Mouse (Mus musculus) forebrain, postnatal 0 days (tissue): ENCODE results near the gene Clec11a. TPM values are rescaled to one million over a fixed set of nuclear protein-coding genes. Genes with fewer than 3 reads are reported as not detected.
A peak's percentile ranks its signal among the peaks of the same experiment; 100 is the strongest.
"Not testable (repeated sequence)": the region's sequence is repeated elsewhere in the genome, so short reads cannot be mapped to it uniquely, and the experiment has no call there.

Experiments
- ATAC-seq: fragments of 200-750 bp; cut with Nextera tagmentation; 2 replicates; pipeline ENCODE4 v1.8.0; 2017; ENCODE audit warnings: mild to moderate bottlenecking, moderate library complexity
- DNase-seq: peaks from one replicate; pipeline ENCODE4 v3.0.0-alpha.2; 2015
- H3K27ac ChIP-seq: fragments of 300-500 bp; sonication (generic); 2 replicates; pipeline ENCODE4 v1.5.1; 2014; ENCODE audit warnings: low read depth, mild to moderate bottlenecking, antibody characterized with exemption, low read length, moderate library complexity, mixed read lengths
- H3K27me3 ChIP-seq: fragments of 300-500 bp; sonication (generic); 2 replicates; pipeline ENCODE4 v1.6.1; 2014; ENCODE audit warnings: mild to moderate bottlenecking, low read length, mixed read lengths; ENCODE audit not compliant: insufficient read depth
- H3K36me3 ChIP-seq: fragments of 300-500 bp; sonication (generic); 2 replicates; pipeline ENCODE4 v1.6.1; 2014; ENCODE audit warnings: mild to moderate bottlenecking, moderate library complexity; ENCODE audit not compliant: insufficient read depth
- H3K4me1 ChIP-seq: fragments of 300-500 bp; sonication (generic); 2 replicates; pipeline ENCODE4 v1.6.1; 2014; ENCODE audit warnings: antibody characterized with exemption; ENCODE audit not compliant: insufficient read depth
- H3K4me2 ChIP-seq: fragments of 300-500 bp; sonication (generic); 2 replicates; pipeline ENCODE4 v1.6.1; 2014; ENCODE audit warnings: low read depth, mild to moderate bottlenecking, moderate library complexity
- H3K4me3 ChIP-seq: fragments of 300-500 bp; sonication (generic); 2 replicates; pipeline ENCODE4 v1.5.1; 2014; ENCODE audit warnings: low read depth, low read length, mixed read lengths
- H3K9ac ChIP-seq: fragments of 300-500 bp; sonication (generic); 2 replicates; pipeline ENCODE4 v1.6.1; 2014; ENCODE audit warnings: mild to moderate bottlenecking
- H3K9me3 ChIP-seq: fragments of 300-500 bp; sonication (generic); 2 replicates; pipeline ENCODE4 v1.6.1; 2016; ENCODE audit warnings: low read length
- CTCF ChIP-seq: sonication (generic); IDR thresholded peaks from 2 replicates; pipeline ENCODE4 v1.5.1; 2016; ENCODE audit warnings: antibody characterized with exemption, control low read depth, low read depth
- WGBS: fragments of 180-500 bp; shearing (Covaris S2); extraction: QIAGEN DNeasy Blood & Tissue Kit; methylation state at CpG from one replicate; pipeline ENCODE4 v1.1.7; 2014; 5-methylcytosine and 5-hydroxymethylcytosine counted together
- polyA plus RNA-seq: library from polyadenylated mRNA; unstranded; fragments of >200 nt; fragmentation: Nextera tagmentation; extraction: Ambion mirVana; gene quantifications from 2 replicates; pipeline ENCODE4 v1.2.1, GENCODE M21; 2015
- total RNA-seq: library from RNA; depleted of rRNA; stranded (reverse); fragments of >200 nt; gene quantifications from 2 replicates; pipeline ENCODE4 v1.2.3, GENCODE M21; 2014

The Clec11a gene
- total and polyA plus RNA-seq, 2 experiments from 2014 or later = 3.7 to 4.7 TPM

- TF ChIP-seq CTCF = no peak
- no peak for ATAC-seq
- H3K4me3 ChIP-seq = peak overlapping the region; percentile 67
- no peaks in the 10 kb centered on the region for H3K9me3 ChIP-seq
- peak overlapping the region; percentile 91 for H3K9ac ChIP-seq
- H3K4me1 ChIP-seq = peaks cover 3% of the 10 kb centered on the region; the same call in 1 of the 2 replicates
- H3K27me3 ChIP-seq = no peaks in the 10 kb centered on the region
- DNase-seq = no peak
- no peaks in the 10 kb centered on the region for H3K36me3 ChIP-seq
- 83% methylated on average over 14 of the region's 14 CpGs for WGBS
- H3K4me2 ChIP-seq = peak overlapping the region; percentile 77
- peak overlapping the region; percentile 95 for H3K27ac ChIP-seq
These were observed 3.1 kb downstream of the Clec11a start for GRCm38 (mm10) chr7:44303346-44304340.

- ATAC-seq, H3K4me2 ChIP-seq, H3K27ac ChIP-seq, H3K9ac ChIP-seq, DNase-seq, H3K27me3 ChIP-seq, H3K4me1 ChIP-seq, H3K36me3 ChIP-seq, H3K4me3 ChIP-seq, H3K9me3 ChIP-seq: not testable (repeated sequence)
- 85% methylated on average over 2 of the region's 2 CpGs for WGBS
These were observed 9.2 kb downstream of the Clec11a start for GRCm38 (mm10) chr7:44297501-44297900.

GRCm38 (mm10) chr7:44291418-44291817 is 15.3 kb downstream of the Clec11a start:
- DNase-seq = no peak
- Histone ChIP-seq H3K4me2 (no peak overlapping the region), H3K9me3 (0 out of 2 replicates have a peak, but pooled peaks cover 2% of the 10 kb centered on the region), H3K27me3 (no peaks in the 10 kb centered on the region), H3K4me3 (no peak overlapping the region), H3K27ac (no peak overlapping the region), H3K9ac (no peak overlapping the region), H3K4me1 (no peaks in the 10 kb centered on the region), H3K36me3 (no peaks in the 10 kb centered on the region)
- no peak for ATAC-seq
- WGBS = 48% methylated on average over 4 of the region's 4 CpGs
- TF ChIP-seq CTCF = no peak

- Histone ChIP-seq H3K9ac (no peak overlapping the region), H3K27ac (no peak overlapping the region), H3K9me3 (no peaks in the 10 kb centered on the region), H3K27me3 (no peaks in the 10 kb centered on the region), H3K4me3 (no peak overlapping the region), H3K4me2 (no peak overlapping the region), H3K36me3 (no peaks in the 10 kb centered on the region), H3K4me1 (no peaks in the 10 kb centered on the region)
- ATAC-seq (no peak), DNase-seq (no peak)
- WGBS = 80% methylated on average over 4 of the region's 4 CpGs
- TF ChIP-seq CTCF = no peak
These were observed 15.7 kb downstream of the Clec11a start for GRCm38 (mm10) chr7:44290986-44291385.

- WGBS = 71% methylated on average over 7 of the region's 7 CpGs
- no peak overlapping the region for H3K4me3 ChIP-seq
- DNase-seq = no peak
- no peaks in the 10 kb centered on the region for H3K4me1 ChIP-seq
- H3K27ac ChIP-seq = no peak overlapping the region
- ATAC-seq = no peak
- no peaks in the 10 kb centered on the region for H3K9me3 ChIP-seq
- no peak overlapping the region for H3K4me2 ChIP-seq
- no peaks in the 10 kb centered on the region for H3K27me3 ChIP-seq
- no peaks in the 10 kb centered on the region for H3K36me3 ChIP-seq
- TF ChIP-seq CTCF = no peak
- no peak overlapping the region for H3K9ac ChIP-seq
These were observed 18.9 kb downstream of the Clec11a start for GRCm38 (mm10) chr7:44287760-44288159.

- Histone ChIP-seq H3K36me3 (no peaks in the 10 kb centered on the region), H3K27me3 (no peaks in the 10 kb centered on the region), H3K4me3 (no peak overlapping the region), H3K4me2 (no peak overlapping the region), H3K4me1 (no peaks in the 10 kb centered on the region), H3K27ac (peak overlapping the region; percentile 29; the same call in 1 of the 2 replicates), H3K9me3 (no peaks in the 10 kb centered on the region), H3K9ac (no peak overlapping the region)
- DNase-seq (peak; percentile 32), ATAC-seq (peak; percentile 79)
- 69% methylated on average over 7 of the region's 7 CpGs for WGBS
- no peak for TF ChIP-seq CTCF
These were observed 25.1 kb downstream of the Clec11a start for GRCm38 (mm10) chr7:44281586-44281985.

GRCm38 (mm10) chr7:44280959-44281358 is 25.7 kb downstream of the Clec11a start:
- 45% methylated on average over 1 of the region's 1 CpGs for WGBS
- H3K4me3 ChIP-seq = no peak overlapping the region
- H3K9me3 ChIP-seq = no peaks in the 10 kb centered on the region
- H3K9ac ChIP-seq = no peak overlapping the region
- no peaks in the 10 kb centered on the region for H3K36me3 ChIP-seq
- DNase-seq = no peak
- H3K4me1 ChIP-seq = no peaks in the 10 kb centered on the region
- H3K27ac ChIP-seq = no peak overlapping the region
- H3K27me3 ChIP-seq = no peaks in the 10 kb centered on the region
- no peak for TF ChIP-seq CTCF
- H3K4me2 ChIP-seq = no peak overlapping the region
- ATAC-seq = peak; percentile 45
